Mouse (Mus musculus): ENCODE data around the gene Smco3. TPM values are rescaled to one million over a fixed set of nuclear protein-coding genes. Genes with fewer than 3 reads are reported as not detected.

Smco3 gene
- polyA plus RNA-seq, 1 experiment: 0.14 TPM

DNA sequence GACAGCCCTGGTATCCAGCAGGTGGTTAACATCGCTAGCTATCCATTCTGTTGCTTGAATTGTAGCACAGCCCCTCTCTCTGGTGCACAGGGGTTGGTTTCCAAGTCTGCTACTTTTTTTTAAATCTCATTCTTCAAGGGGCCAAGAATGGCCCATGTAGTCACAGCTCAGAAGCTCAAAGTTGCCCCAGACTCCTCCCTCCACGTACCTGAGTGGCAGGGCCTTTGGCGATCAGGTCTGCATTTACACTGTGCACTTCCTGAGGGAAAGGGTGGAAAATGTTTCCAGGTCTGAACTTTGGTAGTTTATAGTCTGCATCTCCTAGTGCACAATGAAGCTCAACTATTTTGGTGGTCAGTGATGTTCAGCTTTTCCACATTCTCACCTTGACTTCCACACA is 12.0 kb upstream of the Smco3 start:
- DNase-seq (ENCODE audit: low spot score): no peak

- DNase-seq (ENCODE audit: low spot score): no peak
These were observed 10.6 kb upstream of the Smco3 start for GRCm38 (mm10) chr6:136845706-136846480.

DNA sequence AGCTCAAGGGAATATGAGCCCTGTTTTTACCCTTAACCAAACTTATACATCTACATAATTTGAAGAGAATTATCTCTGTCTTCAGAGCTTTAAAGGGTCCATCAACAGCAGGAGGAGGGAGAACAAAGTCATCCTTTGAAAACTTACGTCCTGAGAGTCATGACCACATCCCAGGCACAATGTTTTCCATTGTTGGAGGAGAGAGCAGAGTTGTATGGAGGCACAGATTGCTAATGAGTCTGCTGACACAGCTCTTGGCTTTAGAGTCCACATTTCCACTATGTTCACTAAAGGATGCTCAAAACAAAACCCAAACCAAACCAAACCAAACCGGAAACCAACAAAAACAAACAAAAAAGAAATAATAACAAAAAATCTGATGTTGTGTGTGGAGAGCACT is 9.7 kb upstream of the Smco3 start:
- DNase-seq (ENCODE audit: low spot score): no peak

- no peak for DNase-seq (ENCODE audit: low spot score)
These were observed 2.1 kb upstream of the Smco3 start for GRCm38 (mm10) chr6:136837323-136837722.

GRCm38 (mm10) chr6:136831712-136832111 is 3.5 kb downstream of the Smco3 start:
- DNase-seq (ENCODE audit: low spot score): no peak

DNA sequence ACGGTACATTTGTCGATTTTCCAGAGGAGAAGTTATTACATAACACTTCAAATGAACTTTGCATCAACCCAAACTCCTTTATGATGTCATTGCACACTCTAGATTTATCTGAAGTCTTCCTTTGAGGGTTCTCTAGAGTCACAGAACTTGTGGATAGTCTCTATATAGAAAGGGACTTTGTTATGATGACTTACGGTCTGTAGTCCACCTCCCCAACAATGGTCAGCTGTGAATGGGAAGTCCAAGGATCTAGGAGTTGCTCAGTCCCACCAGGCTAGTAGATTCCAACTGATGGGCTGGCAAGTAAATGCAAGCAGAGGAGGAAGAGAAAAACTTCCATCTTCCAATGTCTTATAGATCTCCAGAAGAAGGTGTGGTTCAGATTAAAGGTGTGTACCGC is 6.6 kb downstream of the Smco3 start:
- DNase-seq (ENCODE audit: low spot score): no peak

- peak; percentile 94 for DNase-seq (ENCODE audit: low spot score)
These were observed 7.2 kb downstream of the Smco3 start, which contains the start of gene Wbp11 for GRCm38 (mm10) chr6:136827881-136828561. Gene Wbp11 (minus strand): TSS chr6:136828233.

DNA sequence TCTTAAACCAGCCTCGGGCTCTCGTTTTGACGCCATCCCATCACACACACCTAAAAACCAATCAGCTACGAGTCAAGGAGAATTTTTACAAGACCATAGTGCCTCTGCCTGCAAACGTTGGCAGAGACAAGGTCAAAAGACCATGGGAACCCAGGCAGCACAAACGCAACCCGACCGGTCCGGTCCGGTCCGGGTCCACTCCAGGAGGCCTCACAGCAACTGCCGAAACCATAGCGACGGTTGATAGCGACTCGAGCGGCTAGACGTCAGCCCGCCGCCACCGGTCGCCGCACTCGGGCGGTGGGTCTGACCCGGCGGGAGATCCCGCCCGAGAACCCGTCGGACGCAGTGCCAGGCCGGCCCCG is 7.8 kb downstream of the Smco3 start, which contains the start of gene BC049715:
BC049715 (plus strand) TSS at position 111 of the 365 bp plus-strand sequence.
- no peak for DNase-seq (ENCODE audit: low spot score)

GRCm38 (mm10) chr6:136827116-136827515 is 8.1 kb downstream of the Smco3 start:
- DNase-seq (ENCODE audit: low spot score): no peak

- DNase-seq (ENCODE audit: low spot score): no peak
These were observed 10.3 kb downstream of the Smco3 start for GRCm38 (mm10) chr6:136824987-136825386.

GRCm38 (mm10) chr6:136821086-136821485 is 14.2 kb downstream of the Smco3 start:
- DNase-seq (ENCODE audit: low spot score): no peak

DNA sequence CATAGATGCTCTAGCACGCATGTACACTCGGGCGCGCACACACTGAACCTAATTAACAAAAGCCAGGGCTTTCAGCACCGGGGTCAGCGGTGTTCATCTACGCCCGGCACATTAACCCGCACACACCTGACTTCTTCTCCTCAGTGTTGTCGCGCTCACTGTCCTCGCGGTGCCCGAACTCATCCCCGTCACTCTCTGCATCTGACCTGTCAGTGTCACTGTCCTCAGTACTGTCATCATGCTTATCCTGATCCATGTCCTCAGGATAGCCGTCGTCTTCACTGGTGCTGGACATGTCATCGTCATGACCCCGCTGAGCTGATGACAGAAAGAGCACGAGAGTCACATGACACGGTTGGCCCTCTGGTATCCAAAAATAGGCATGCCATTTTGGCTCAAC is 14.9 kb downstream of the Smco3 start:
- DNase-seq (ENCODE audit: low spot score): no peak

DNA sequence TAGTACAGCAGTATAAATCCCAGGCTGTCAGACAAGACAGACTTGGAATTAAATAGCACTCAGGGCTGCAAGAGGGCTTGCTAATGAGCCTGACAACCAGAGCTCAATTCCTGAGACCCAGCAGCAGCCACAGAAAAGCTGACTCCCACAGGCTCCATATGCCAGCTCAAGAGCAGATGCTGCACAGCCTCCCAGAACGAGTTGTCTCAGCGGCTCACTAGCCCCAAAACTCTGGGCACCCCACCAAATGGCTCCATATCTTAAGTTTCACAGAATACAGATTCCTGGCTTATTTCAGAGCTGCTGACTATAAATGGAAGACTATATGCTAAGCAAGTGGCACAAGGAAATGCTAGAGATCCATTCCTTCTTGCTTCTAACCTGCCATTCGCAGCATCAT is 17.7 kb downstream of the Smco3 start:
- DNase-seq (ENCODE audit: low spot score): no peak

DNA sequence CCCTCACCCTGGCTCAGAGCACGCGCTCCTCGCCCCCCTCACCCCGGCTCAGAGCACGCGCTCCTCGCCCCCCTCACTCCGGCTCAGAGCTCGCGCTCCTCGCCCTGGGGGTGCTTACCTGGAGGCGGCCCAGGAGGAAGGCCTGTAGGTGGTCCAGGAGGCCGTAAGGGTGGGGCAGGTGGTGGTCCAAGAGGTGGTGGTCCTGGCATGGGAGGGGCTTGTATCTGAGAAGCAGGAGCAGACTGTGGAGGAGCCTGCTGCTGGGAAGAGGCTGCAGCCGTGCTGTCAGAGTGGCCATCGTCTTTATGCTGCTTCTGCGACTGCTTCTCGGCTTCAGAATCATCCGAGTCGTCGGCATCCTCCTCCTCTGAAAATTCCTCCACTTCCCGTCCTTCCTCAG is 18.4 kb downstream of the Smco3 start:
- DNase-seq (ENCODE audit: low spot score): no peak

DNA sequence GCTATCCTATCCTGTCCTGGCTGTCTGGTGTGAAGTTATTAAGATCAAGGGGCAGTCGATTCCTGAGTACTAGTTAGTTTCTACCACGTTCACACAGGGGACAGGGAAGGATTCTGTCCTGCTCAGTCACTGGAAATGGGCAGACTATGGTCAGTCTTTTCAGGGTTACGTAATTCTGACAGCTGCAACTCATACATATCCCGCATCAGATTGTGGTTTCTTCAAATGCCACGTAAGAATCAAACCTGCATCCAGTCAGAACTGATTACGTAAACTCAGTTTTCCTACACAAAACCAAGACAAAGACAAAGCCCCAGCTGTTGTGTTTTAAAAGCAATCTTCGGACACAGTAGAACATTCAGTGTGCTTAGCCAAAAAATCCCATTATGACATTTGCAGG is 19.9 kb downstream of the Smco3 start:
- DNase-seq (ENCODE audit: low spot score): no peak

- DNase-seq (ENCODE audit: low spot score): no peak
These were observed 22.1 kb downstream of the Smco3 start for GRCm38 (mm10) chr6:136813117-136813516.

GRCm38 (mm10) chr6:136811196-136811595 is 24.1 kb downstream of the Smco3 start:
- no peak for DNase-seq (ENCODE audit: low spot score)

DNA sequence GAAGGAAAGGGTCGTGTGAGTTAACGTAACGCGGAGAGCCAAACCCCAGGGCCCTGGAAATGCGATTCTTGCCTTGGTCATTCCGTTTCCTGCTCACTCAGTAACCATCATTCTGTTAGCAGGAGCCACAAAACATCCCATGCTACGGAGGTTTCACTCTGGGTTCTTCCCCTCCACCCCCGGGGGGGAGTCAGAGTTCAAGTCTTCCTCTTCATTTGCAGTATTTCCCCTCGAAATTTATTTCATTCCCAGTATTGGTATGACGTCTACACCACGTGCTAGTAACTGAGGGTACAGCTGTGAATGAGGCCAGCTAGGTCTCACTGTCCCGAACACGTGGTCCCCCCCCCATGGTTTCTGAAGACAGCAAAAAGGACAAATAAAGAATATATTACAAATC is 25.6 kb downstream of the Smco3 start:
- DNase-seq (ENCODE audit: low spot score): no peak

GRCm38 (mm10) chr6:136809077-136809476 is 26.2 kb downstream of the Smco3 start:
- DNase-seq (ENCODE audit: low spot score): no peak

DNA sequence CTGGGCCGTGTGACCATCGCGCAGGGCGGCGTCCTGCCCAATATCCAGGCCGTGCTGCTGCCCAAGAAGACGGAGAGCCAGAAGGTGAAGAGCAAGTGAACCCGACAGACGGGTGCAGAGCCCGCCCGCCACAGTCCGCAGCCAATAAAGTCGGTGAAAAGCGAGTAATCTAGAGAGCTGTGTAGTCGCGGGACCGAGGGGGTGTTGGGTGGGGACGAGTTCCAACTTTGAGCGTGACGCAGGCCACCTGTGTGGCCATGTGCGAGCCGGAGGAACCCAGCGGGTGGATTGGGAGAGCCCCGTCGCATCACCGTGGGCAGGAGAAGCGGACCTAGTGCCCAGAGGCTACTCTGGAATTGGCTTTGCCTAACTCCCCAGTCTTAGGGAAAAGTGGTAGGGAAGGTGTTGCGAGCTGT is 26.6 kb downstream of the Smco3 start:
- DNase-seq (ENCODE audit: low spot score): no peak

DNA sequence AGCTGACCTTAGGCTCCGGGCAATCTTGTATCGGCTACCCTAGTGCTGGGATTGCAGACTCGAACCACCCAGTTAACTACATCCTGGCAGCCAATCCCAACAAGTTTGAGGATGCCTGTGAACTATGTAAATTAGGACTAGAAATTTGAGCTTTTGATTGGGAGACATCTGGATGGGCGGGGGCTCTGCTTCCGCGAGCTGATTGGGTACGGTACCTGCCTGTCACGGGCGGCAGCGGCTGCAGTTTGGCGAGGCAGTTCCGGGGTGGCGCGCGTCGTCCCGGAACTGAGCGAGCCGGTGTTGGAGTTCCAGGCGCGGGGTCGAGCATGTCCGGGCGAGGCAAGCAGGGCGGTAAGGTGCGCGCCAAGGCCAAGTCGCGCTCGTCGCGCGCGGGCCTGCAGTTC is 27.2 kb downstream of the Smco3 start, which contains the start of gene H2afj:
H2afj (plus strand) TSS at position 231 of the 404 bp plus-strand sequence.
- peak; percentile 98 for DNase-seq (ENCODE audit: low spot score)

DNA sequence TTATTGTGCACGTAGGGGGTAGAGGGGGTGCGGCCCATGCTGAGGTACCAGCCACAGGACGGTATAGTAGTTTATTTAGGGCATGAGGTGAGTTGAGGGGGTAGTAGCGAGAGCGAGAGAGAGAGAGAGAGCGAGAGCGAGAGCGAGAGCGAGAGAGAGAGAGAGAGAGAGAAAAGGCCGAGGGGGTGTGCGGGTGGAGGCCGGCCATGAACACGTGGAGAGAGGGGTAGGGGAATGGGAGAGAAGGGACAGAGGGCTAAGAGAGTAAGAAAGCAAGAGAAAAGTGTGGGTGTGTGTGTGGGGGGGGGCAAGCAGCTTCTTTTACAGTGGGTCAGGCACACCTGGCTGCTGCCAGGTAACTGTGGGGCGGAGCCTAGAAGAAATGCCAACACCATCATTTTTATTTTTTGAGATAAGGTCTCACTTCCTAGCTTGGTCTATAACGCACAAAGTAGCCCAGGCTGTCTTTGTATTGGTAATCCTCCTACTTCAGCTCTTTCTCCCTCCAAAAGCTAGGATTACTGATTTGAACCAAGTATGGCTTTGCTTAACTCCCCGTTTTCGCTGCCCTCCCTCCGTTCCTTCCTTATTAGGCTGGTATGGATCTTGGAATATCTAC is 27.7 kb downstream of the Smco3 start:
- no peak for DNase-seq (ENCODE audit: low spot score)

- no peak for DNase-seq (ENCODE audit: low spot score)
These were observed 28.4 kb downstream of the Smco3 start for GRCm38 (mm10) chr6:136806819-136807218.

Measured in urinary bladder, adult 2 months (tissue).